Mouse (Mus musculus) brown adipose tissue, adult 24 weeks (tissue): ENCODE results near the gene Fut1. TPM values are rescaled to one million over a fixed set of nuclear protein-coding genes. Genes with fewer than 3 reads are reported as not detected.

Experiments
- H3K27ac ChIP-seq: fragments of 200-500 bp; replicated peaks from 2 replicates; pipeline ENCODE4 v1.5.1; 2012; ENCODE audit warnings: low read depth, mild to moderate bottlenecking, low read length
- H3K4me1 ChIP-seq: fragments of 200-500 bp; 2 replicates; pipeline ENCODE4 v1.6.1; 2012; ENCODE audit warnings: low read length, mixed read lengths; ENCODE audit not compliant: control insufficient read depth, insufficient read depth, insufficient read length
- H3K4me3 ChIP-seq: fragments of 200-500 bp; 2 replicates; pipeline ENCODE4 v1.5.1; 2012; ENCODE audit warnings: low read depth, mild to moderate bottlenecking, low read length, moderate library complexity; ENCODE audit not compliant: insufficient read depth
- polyA plus RNA-seq: library from polyadenylated mRNA; stranded (reverse); fragments of >200 nt; gene quantifications from 2 replicates; pipeline ENCODE4 v1.2.4, GENCODE M21; 2012; ENCODE audit not compliant: missing spikeins, insufficient read depth, insufficient read length

The Fut1 gene
- polyA plus RNA-seq, 1 experiment: not detected

DNA sequence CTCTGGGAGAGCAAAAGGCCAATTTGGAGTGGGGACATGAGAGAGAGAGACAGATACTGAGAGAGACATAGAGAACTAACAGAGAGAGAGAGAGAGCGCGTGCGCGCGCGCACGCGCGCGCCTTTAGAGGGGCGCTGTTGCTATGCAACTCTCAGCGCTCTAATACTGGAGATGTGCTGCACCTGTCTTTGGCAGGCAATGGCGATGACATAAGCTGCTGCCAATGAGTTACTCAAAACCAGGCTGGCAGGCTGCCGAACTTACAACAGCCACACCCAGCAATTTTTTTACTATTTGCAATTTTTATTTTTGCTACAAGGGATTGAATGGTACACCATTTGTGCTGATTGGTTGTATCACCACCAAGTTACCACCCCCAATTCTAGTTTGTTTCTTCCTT lies 50.7 kb downstream of the Fut1 start:
- Histone ChIP-seq H3K27ac (no peak overlapping the region), H3K4me1 (no peaks in the 10 kb centered on the region)

DNA sequence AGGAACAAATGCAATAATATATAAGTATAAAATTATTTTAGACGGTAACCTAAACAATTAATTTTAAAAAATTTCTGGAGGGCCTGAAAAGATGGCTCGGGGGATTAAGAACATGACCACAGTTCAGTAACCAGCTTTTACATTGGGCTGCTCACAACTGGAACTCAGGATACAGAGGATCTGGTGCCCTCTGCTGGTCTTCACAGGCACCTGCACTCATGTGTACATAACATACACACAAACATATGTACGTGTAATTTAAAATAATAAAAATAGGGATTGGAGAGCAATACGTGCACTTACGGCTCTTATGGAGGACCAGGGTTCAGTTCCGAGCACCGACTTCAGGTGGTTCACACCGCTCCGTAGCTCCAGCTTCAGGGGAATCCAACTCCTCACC lies 51.8 kb downstream of the Fut1 start:
- Histone ChIP-seq H3K4me3 (no peak overlapping the region), H3K4me1 (no peaks in the 10 kb centered on the region), H3K27ac (no peak overlapping the region)

More for the DNA sequence above, 50.7 kb downstream of the Fut1 start:
- H3K4me3 ChIP-seq: no peak overlapping the region

Other genes starting within 250 kb of the Fut1 start
- gene Lin7b, start 246.7 kb upstream of the Fut1 start, polyA plus RNA-seq: not detected in 2 replicates
- 69.0 and 82.7 TPM in 2 replicates for gene Snrnp70, start 221.5 kb upstream of the Fut1 start, polyA plus RNA-seq
- 1.0 TPM in 1 of 2 replicates, not detected in the other for gene Kcna7, start 211.6 kb upstream of the Fut1 start, polyA plus RNA-seq
- gene Ntf5, start 203.6 kb upstream of the Fut1 start, polyA plus RNA-seq: not detected in 2 replicates
- gene Lhb, start 196.5 kb upstream of the Fut1 start, polyA plus RNA-seq: not detected in 2 replicates
- gene Gys1, start 182.4 kb upstream of the Fut1 start, polyA plus RNA-seq: 90.6 and 112 TPM in 2 replicates
- 75.4 and 79.6 TPM in 2 replicates for gene Ruvbl2, start 179.2 kb upstream of the Fut1 start, polyA plus RNA-seq
- 1,179 and 1,214 TPM in 2 replicates for gene Ftl1, start 157.4 kb upstream of the Fut1 start, polyA plus RNA-seq
- gene Bax, start 150.4 kb upstream of the Fut1 start, polyA plus RNA-seq: 20.1 and 26.9 TPM in 2 replicates
- not detected in 2 replicates for gene Tulp2, start 135.4 kb upstream of the Fut1 start, polyA plus RNA-seq
- gene Gm45808, start 130.5 kb upstream of the Fut1 start, polyA plus RNA-seq: 6.9 TPM in 1 of 2 replicates, not detected in the other
- gene Dhdh, start 128.5 kb upstream of the Fut1 start, polyA plus RNA-seq: 145 and 190 TPM in 2 replicates
- 78.6 and 108 TPM in 2 replicates for gene Nucb1, start 106.9 kb upstream of the Fut1 start, polyA plus RNA-seq
- gene Ppp1r15a, start 91.0 kb upstream of the Fut1 start, polyA plus RNA-seq: 12.6 and 24.6 TPM in 2 replicates
- gene Plekha4, start 91.0 kb upstream of the Fut1 start, polyA plus RNA-seq: 1.9 and 3.3 TPM in 2 replicates
- gene Hsd17b14, start 62.4 kb upstream of the Fut1 start, polyA plus RNA-seq: not detected in 2 replicates
- gene Bcat2, start 47.1 kb upstream of the Fut1 start, polyA plus RNA-seq: 82.0 and 135 TPM in 2 replicates
- 2.0 TPM in 1 of 2 replicates, not detected in the other for gene Fgf21, start 1.8 kb upstream of the Fut1 start, polyA plus RNA-seq
- 0.63 TPM in 1 of 2 replicates, not detected in the other for gene Izumo1, start 4.5 kb downstream of the Fut1 start, polyA plus RNA-seq
- gene Rasip1, start 10.2 kb downstream of the Fut1 start, polyA plus RNA-seq: 4.3 and 9.3 TPM in 2 replicates
- gene Mamstr, start 22.7 kb downstream of the Fut1 start, polyA plus RNA-seq: 1.5 TPM in 1 of 2 replicates, not detected in the other
- gene Fut2, start 49.1 kb downstream of the Fut1 start, polyA plus RNA-seq: not detected in 2 replicates
- gene Ntn5, start 66.7 kb downstream of the Fut1 start, polyA plus RNA-seq: not detected in 2 replicates
- gene Sec1, start 77.1 kb downstream of the Fut1 start, polyA plus RNA-seq: not detected in 2 replicates
- gene Car11, start 82.6 kb downstream of the Fut1 start, polyA plus RNA-seq: 12.1 and 17.1 TPM in 2 replicates
- 23.3 and 31.5 TPM in 2 replicates for gene Dbp, start 87.8 kb downstream of the Fut1 start, polyA plus RNA-seq
- gene Rpl18, start 98.2 kb downstream of the Fut1 start, polyA plus RNA-seq: 445 and 504 TPM in 2 replicates
- 9.2 and 9.9 TPM in 2 replicates for gene Sphk2, start 100.7 kb downstream of the Fut1 start, polyA plus RNA-seq
- not detected in 2 replicates for gene Fam83e, start 103.9 kb downstream of the Fut1 start, polyA plus RNA-seq
- not detected in 2 replicates for gene Spaca4, start 108.5 kb downstream of the Fut1 start, polyA plus RNA-seq
- gene Lmtk3, start 166.4 kb downstream of the Fut1 start, polyA plus RNA-seq: 0.36 and 0.46 TPM in 2 replicates
- 0.87 and 1.1 TPM in 2 replicates for gene Sult2b1, start 167.4 kb downstream of the Fut1 start, polyA plus RNA-seq
- 39.1 and 45.5 TPM in 2 replicates for gene Cyth2, start 197.3 kb downstream of the Fut1 start, polyA plus RNA-seq
- 1.1 TPM in 1 of 2 replicates, not detected in the other for gene Kcnj14, start 207.5 kb downstream of the Fut1 start, polyA plus RNA-seq
- 5.5 and 6.6 TPM in 2 replicates for gene Grwd1, start 213.7 kb downstream of the Fut1 start, polyA plus RNA-seq